Mouse (Mus musculus) CH12.LX (cell line): ENCODE measurements around the gene Ccdc150. TPM values are rescaled to one million over a fixed set of nuclear protein-coding genes. Genes with fewer than 3 reads are reported as not detected.

Experiments used
- DNase-seq: peaks from one replicate; pipeline ENCODE4 v3.0.0-alpha.2; 2013; ENCODE audit errors: extremely low read depth
- H3K27ac ChIP-seq: 2 replicates; pipeline ENCODE4 v1.5.1; 2012; ENCODE audit warnings: low read depth, mild to moderate bottlenecking, control low read depth, moderate library complexity; ENCODE audit not compliant: insufficient read depth
- H3K27me3 ChIP-seq: replicated peaks from 2 replicates; pipeline ENCODE3; 2012; ENCODE audit warnings: inconsistent platforms
- H3K36me3 ChIP-seq, 2 experiments: replicated peaks in 1 of 2; 2 replicates each; pipeline versions ENCODE3 to v1.6.1; 2012; ENCODE audit warnings: inconsistent platforms in 1 of 2, low read length in 1 of 2, mild to moderate bottlenecking in 1 of 2, mixed read lengths in 1 of 2, moderate library complexity in 1 of 2; ENCODE audit not compliant: control insufficient read depth in 1 of 2, insufficient read depth in 1 of 2
- H3K4me1 ChIP-seq, 2 experiments: 2 replicates each; pipeline ENCODE4 v1.6.1; 2012; ENCODE audit warnings: inconsistent platforms in 1 of 2, moderate library complexity in 1 of 2; ENCODE audit not compliant: insufficient read depth in 2 of 2, control insufficient read depth in 1 of 2
- H3K4me2 ChIP-seq: 2 replicates; pipeline ENCODE4 v1.6.1; 2012; ENCODE audit warnings: low read depth, mild to moderate bottlenecking, control low read depth; ENCODE audit not compliant: poor library complexity, insufficient read depth, severe bottlenecking
- H3K4me3 ChIP-seq, 3 experiments: fragments of 150-350 bp in 1 of 3; sonication (generic) in 1 of 3; replicated peaks in 1 of 3; 2 replicates each; pipeline versions ENCODE3 to v1.5.1; 2011 to 2012; ENCODE audit warnings: low read depth in 2 of 3, low read length in 2 of 3, mild to moderate bottlenecking in 2 of 3, moderate library complexity in 2 of 3, control low read depth in 1 of 3, improper control_type of control experiment in 1 of 3, inconsistent platforms in 1 of 3, mixed read lengths in 1 of 3; ENCODE audit not compliant: poor library complexity in 1 of 3
- H3K79me2 ChIP-seq: replicated peaks from 2 replicates; pipeline ENCODE4 v1.6.1; 2012; ENCODE audit warnings: mild to moderate bottlenecking, moderate library complexity; ENCODE audit not compliant: control insufficient read depth, poor library complexity, insufficient read depth, severe bottlenecking; ENCODE audit errors: extremely low read depth
- H3K9ac ChIP-seq: 2 replicates; pipeline ENCODE4 v1.6.1; 2012; ENCODE audit warnings: low read depth, mild to moderate bottlenecking, control low read depth, moderate library complexity; ENCODE audit not compliant: insufficient read depth
- H3K9me3 ChIP-seq: replicated peaks from 2 replicates; pipeline ENCODE3; 2012; ENCODE audit warnings: low read length, inconsistent platforms, mixed read lengths
- CHD1 ChIP-seq: IDR thresholded peaks from 2 replicates; pipeline ENCODE4 v1.6.1; 2012; ENCODE audit warnings: low read depth, low read length, improper control_type of control experiment, inconsistent platforms
- EP300 ChIP-seq: IDR thresholded peaks from 2 replicates; pipeline ENCODE4 v1.6.1; 2011; ENCODE audit warnings: low read length, improper control_type of control experiment
- JUN ChIP-seq: IDR thresholded peaks from 2 replicates; pipeline ENCODE4 v1.6.1; 2011; ENCODE audit warnings: low read depth, mild to moderate bottlenecking, low read length, improper control_type of control experiment, moderate library complexity; ENCODE audit not compliant: insufficient read depth
- KAT2A ChIP-seq: IDR thresholded peaks from 2 replicates; pipeline ENCODE4 v1.6.1; 2012; ENCODE audit warnings: low read length, improper control_type of control experiment, inconsistent platforms; ENCODE audit not compliant: insufficient replicate concordance
- MAX ChIP-seq: IDR thresholded peaks from 2 replicates; pipeline ENCODE4 v1.6.1; 2011; ENCODE audit warnings: low read length, improper control_type of control experiment
- RCOR1 ChIP-seq: conservative IDR thresholded peaks from 2 replicates; pipeline ENCODE4 v1.6.1; 2012; ENCODE audit warnings: low read depth, mild to moderate bottlenecking, inconsistent platforms, low read length, improper control_type of control experiment
- SIN3A ChIP-seq: IDR thresholded peaks from 2 replicates; pipeline ENCODE4 v1.6.1; 2012; ENCODE audit warnings: low read length, improper control_type of control experiment, inconsistent platforms
- SMC3 ChIP-seq: IDR thresholded peaks from 2 replicates; pipeline ENCODE4 v1.6.1; 2011; ENCODE audit warnings: low read depth, low read length, improper control_type of control experiment
- TCF12 ChIP-seq: IDR thresholded peaks from 2 replicates; pipeline ENCODE4 v1.6.1; 2014; ENCODE audit warnings: low read depth, mild to moderate bottlenecking, inconsistent platforms, low read length, improper control_type of control experiment
- UBTF ChIP-seq: IDR thresholded peaks from 2 replicates; pipeline ENCODE4 v1.6.1; 2012; ENCODE audit warnings: low read depth, mild to moderate bottlenecking, inconsistent platforms, low read length, improper control_type of control experiment, moderate library complexity
- USF1 ChIP-seq: IDR thresholded peaks from 2 replicates; pipeline ENCODE4 v1.6.1; 2014; ENCODE audit warnings: low read depth, mild to moderate bottlenecking, inconsistent platforms, low read length, improper control_type of control experiment
- USF2 ChIP-seq: conservative IDR thresholded peaks from 2 replicates; pipeline ENCODE4 v1.6.1; 2011; ENCODE audit warnings: low read depth, low read length, improper control_type of control experiment
- ZC3H11A ChIP-seq: IDR thresholded peaks from 2 replicates; pipeline ENCODE4 v1.6.1; 2012; ENCODE audit warnings: low read depth, mild to moderate bottlenecking, inconsistent platforms, low read length, improper control_type of control experiment
- ZKSCAN1 ChIP-seq: IDR thresholded peaks from 2 replicates; pipeline ENCODE4 v1.6.1; 2012; ENCODE audit warnings: low read depth, inconsistent platforms, low read length, improper control_type of control experiment, borderline replicate concordance
- dilution Hi-C: fragments of 300-500 bp; cut with MboI; formaldehyde crosslinking; loops from 2 replicates; pipeline ENCODE4 v1.14.3; 2020; ENCODE audit warnings: low sequenced_read_pairs; ENCODE audit not compliant: extremely low pct_unique_long_range_greater_than_20kb, extremely low pct_ligation_motif_present
- in situ Hi-C: fragments of 300-500 bp; cut with MboI; formaldehyde crosslinking; loops from 3 replicates; pipeline ENCODE4 v1.14.3; 2019; ENCODE audit warnings: low sequenced_read_pairs, low pct_ligation_motif_present, low pct_unique_long_range_greater_than_20kb, mixed read lengths
- polyA plus RNA-seq: library from polyadenylated mRNA; unstranded; fragments of >175 nt; gene quantifications from 2 replicates; pipeline ENCODE4 v1.2.1, GENCODE M21; 2012; ENCODE audit warnings: low read depth; ENCODE audit not compliant: insufficient read length
- total RNA-seq, 2 experiments: library from RNA; depleted of rRNA; stranded (reverse); fragments of 300-350 nt in 1 of 2; fragments of >200 nt in 1 of 2; gene quantifications; 2 replicates each; pipeline ENCODE4 v1.2.3; 2012 to 2014

Gene Ccdc150
- total and polyA plus RNA-seq, 3 experiments: not detected

DNA sequence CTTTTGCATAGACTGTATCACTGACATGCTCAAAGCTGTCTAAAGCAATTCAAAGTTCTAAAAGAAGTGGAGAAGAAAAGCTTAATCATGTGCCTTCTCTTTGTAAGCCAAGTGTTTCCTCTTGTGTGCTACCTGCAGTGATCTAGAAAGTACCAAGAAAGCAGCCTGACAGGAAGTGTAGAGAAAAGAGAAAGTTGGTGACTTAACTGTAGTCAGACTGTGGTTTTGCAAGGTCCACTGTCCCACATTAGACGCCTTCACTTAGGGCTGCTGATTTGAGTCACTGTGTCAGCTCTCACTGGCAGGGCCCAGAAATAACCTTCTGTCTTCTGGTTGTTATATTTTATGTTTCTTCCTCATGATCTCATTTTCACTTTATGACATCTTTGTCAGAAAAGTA lies 29.1 kb downstream of the Ccdc150 start (continued):
- no peak for TF ChIP-seq RCOR1

DNA sequence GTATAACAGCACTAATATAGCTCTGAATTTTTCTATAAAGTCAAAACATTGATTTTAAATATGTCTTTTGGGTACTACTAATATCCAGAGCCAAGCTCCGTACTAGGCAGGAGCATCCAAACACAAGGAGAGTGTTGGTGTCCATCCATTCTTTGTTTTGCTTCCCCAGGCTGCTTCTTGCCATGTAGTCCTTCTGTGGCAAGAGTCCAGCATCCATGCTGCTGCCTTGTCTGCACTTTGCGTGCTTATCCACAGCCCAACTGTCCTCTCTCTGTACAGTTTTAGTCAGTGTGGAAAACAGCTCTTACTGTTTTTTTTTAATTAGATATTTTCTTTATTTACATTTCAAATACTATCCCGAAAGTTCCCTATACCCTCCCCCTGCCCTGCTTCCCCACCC lies 30.2 kb downstream of the Ccdc150 start:
- peaks cover 4 to 10% of the 10 kb centered on the region in 2 experiments; a peak in 3 of 4 replicates for H3K4me1 ChIP-seq
- in situ Hi-C loops (no loop called here), dilution Hi-C loops (no loop called here)
- H3K27ac ChIP-seq: no peak overlapping the region
- no peak for DNase-seq
- H3K9ac ChIP-seq: no peak overlapping the region
- H3K4me2 ChIP-seq: no peak overlapping the region
- TF ChIP-seq SIN3A (no peak), RCOR1 (no peak)
- TF ChIP-seq, all 38 proteins: peak for 0
- Histone ChIP-seq H3K27me3 (no peaks in the 10 kb centered on the region), H3K79me2 (no peaks in the 10 kb centered on the region), H3K9me3 (no peaks in the 10 kb centered on the region), H3K4me3 (no peak overlapping the region), H3K36me3 (no peaks in the 10 kb centered on the region)

DNA sequence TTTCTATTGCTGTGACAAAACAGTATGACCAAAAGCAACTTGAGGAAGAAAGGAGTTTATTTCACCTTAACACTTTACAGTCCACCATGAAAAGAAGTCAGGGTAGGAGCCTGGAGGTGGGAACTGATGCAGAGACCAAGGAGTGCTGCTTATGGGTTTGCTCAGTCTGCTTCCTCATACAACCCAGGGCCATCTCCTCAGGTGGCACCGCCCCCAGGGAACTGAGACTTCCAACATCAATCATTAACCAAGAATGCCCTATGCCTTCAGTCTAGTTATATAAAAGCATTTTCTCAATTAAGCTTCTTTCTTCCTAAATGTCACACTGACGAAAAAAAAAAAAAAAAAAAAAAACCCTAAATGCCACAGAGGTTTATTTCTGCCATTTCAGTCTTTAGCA lies 55.9 kb downstream of the Ccdc150 start:
- no peaks in the 10 kb centered on the region for H3K27me3 ChIP-seq
- no peaks in the 10 kb centered on the region for H3K4me1 ChIP-seq
- H3K36me3 ChIP-seq: no peaks in the 10 kb centered on the region
- no peaks in the 10 kb centered on the region for H3K79me2 ChIP-seq
- no peak overlapping the region for H3K4me3 ChIP-seq
- no peak for DNase-seq
- dilution Hi-C loops (no loop called here), in situ Hi-C loops (no loop called here)
- H3K27ac ChIP-seq: no peak overlapping the region
- TF ChIP-seq SMC3 (no peak), MAX (no peak), CHD1 (no peak), UBTF (no peak), USF1 (no peak), ZKSCAN1 (no peak), USF2 (no peak), EP300 (no peak), TCF12 (no peak), SIN3A (no peak), JUN (no peak), ZC3H11A (no peak), KAT2A (no peak)
- H3K9ac ChIP-seq: no peak overlapping the region
- H3K4me2 ChIP-seq: no peak overlapping the region
- H3K9me3 ChIP-seq: no peaks in the 10 kb centered on the region
